Mouse (Mus musculus) liver, embryonic 14.5 days (tissue): ENCODE data around the gene Slamf9.

ENCODE experiments used
- CTCF ChIP-seq: IDR thresholded peaks from 2 replicates; pipeline ENCODE4 v1.5.1; 2016; ENCODE audit warnings: antibody characterized with exemption, low read depth, control low read depth
- EP300 ChIP-seq: IDR thresholded peaks from 2 replicates; pipeline ENCODE4 v1.6.1; 2016; ENCODE audit warnings: antibody characterized with exemption, low read depth

DNA sequence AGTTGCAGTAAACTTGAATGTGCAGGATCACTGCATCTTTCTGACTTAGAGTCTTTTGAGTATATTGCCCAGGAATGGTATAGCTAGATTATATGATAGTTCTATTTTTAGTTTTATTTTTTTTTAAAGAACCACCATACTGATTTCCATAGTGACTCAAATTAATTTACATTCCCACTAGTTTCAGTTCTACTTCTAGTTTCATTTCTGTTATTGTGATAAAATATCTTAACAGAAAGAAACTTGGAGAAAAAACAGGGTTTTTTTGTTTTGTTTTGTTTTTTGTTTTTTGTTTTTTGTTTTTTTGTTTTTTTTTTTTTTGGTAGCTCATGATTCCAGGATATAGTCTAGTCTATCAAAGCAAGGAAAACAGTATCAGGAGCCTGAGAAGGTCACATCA is 2.2 kb upstream of the Slamf9 start:
- no peak for TF ChIP-seq EP300
- no peak for TF ChIP-seq CTCF
